Mouse (Mus musculus): Measurements from ENCODE around the gene Morc4.

GRCm38 (mm10) chrX:139877105-139877504, 5.6 kb upstream of the Morc4 start:
- TF ChIP-seq EP300 (IDR thresholded peaks at IDR 0.05; ENCODE audit: low read depth) = no peak
- no peak for TF ChIP-seq CTCF (IDR thresholded peaks at IDR 0.05; ENCODE audit: low read depth)

Measured in liver, postnatal 0 days (tissue).